In genomic region chr6:73612266-73612665, GRCm38 (mm10) we compare ENCODE assay signal across 16 mouse cellular contexts.
"Had no signal": no experiment of that assay in that cellular context is flagged by ENCODE, and none has a peak within 500 bp of the region (broad histone marks: within the 10 kb centered on the region; RNA-seq: fewer than 3 reads in every experiment).

No protein-coding gene starts in this region.

- H3K4me3 ChIP-seq: left cerebral cortex, adult 2 months; limb, embryonic 12.5 days; midbrain, embryonic 13.5 days; neural tube, embryonic 13.5 days had no signal

- H3K9ac ChIP-seq: limb, embryonic 12.5 days; liver, embryonic 14.5 days; midbrain, embryonic 13.5 days; neural tube, embryonic 13.5 days had no signal

- H3K27me3 ChIP-seq: limb, embryonic 12.5 days; midbrain, embryonic 13.5 days; neural tube, embryonic 13.5 days had no signal

- H3K27ac ChIP-seq: kidney, postnatal 0 days; left cerebral cortex, adult 2 months; liver, embryonic 14.5 days; macrophage; midbrain, embryonic 13.5 days; neural tube, embryonic 13.5 days had no signal

- ATAC-seq: inflammation-experienced regulatory T-cells, adult 6 months; intestine, postnatal 0 days; midbrain, embryonic 13.5 days had no signal

- DNase-seq: kidney, adult 9 months; kidney, postnatal 36 days; lung, adult 2 months; lung, postnatal 14 days; right cerebral cortex, adult 18-20 months; right cerebral cortex, postnatal 25 days; thymus, postnatal 36 days had no signal

- H3K36me3 ChIP-seq: limb, embryonic 12.5 days; midbrain, embryonic 13.5 days; neural tube, embryonic 13.5 days had no signal

- H3K9me3 ChIP-seq: neural tube, embryonic 13.5 days had no signal

- H3K4me2 ChIP-seq: limb, embryonic 12.5 days; midbrain, embryonic 13.5 days; neural tube, embryonic 13.5 days had no signal
